Mouse (Mus musculus): Measurements from ENCODE around the gene Dohh. TPM values are rescaled to one million over a fixed set of nuclear protein-coding genes. Genes with fewer than 3 reads are reported as not detected.

Dohh gene
- polyA plus RNA-seq (2012; rRNA removed): 79.2 and 83.4 TPM in 2 replicates

- WGBS: 7% methylated on average over 54 of the region's 54 CpGs
- H3K4me3 ChIP-seq (replicated peaks; ENCODE audit: extremely low read depth, low read depth, low read length): peak within 1 kb of the TSS; percentile 68
- H3K4me1 ChIP-seq (ENCODE audit: control insufficient read depth, insufficient read depth, low read length): peaks cover 10% of the 10 kb centered on the region; the same call in 1 of the 2 replicates
- no peak for TF ChIP-seq CTCF (IDR thresholded peaks at IDR 0.05; ENCODE audit: insufficient read depth, low read length)
- TF ChIP-seq POLR2A (IDR thresholded peaks at IDR 0.05; ENCODE audit: borderline replicate concordance, extremely low read depth, low read depth, low read length): peak; percentile 96
- DNase-seq: peak; percentile 99
Measured at GRCm38 (mm10) chr10:81383802-81384604, at the start of gene Dohh, which contains the start of gene Gm48551. Gene Dohh, plus strand, starts transcription at chr10:81384428. Gene Gm48551, plus strand, starts transcription at chr10:81384466.

- WGBS: 56% methylated on average over 19 of the region's 19 CpGs
- no peak for TF ChIP-seq CTCF (IDR thresholded peaks at IDR 0.05; ENCODE audit: insufficient read depth, low read length)
- TF ChIP-seq POLR2A (IDR thresholded peaks at IDR 0.05; ENCODE audit: borderline replicate concordance, extremely low read depth, low read depth, low read length): no peak
- Histone ChIP-seq H3K4me1 (ENCODE audit: control insufficient read depth, insufficient read depth, low read length) (no peaks in the 10 kb centered on the region), H3K4me3 (replicated peaks; ENCODE audit: extremely low read depth, low read depth, low read length) (no peak overlapping the region)
- no peak for DNase-seq
Measured at GRCm38 (mm10) chr10:81335393-81336340, 48.6 kb upstream of the Dohh start.

- 88% methylated on average over 4 of the region's 4 CpGs for WGBS
- no peak for DNase-seq
- H3K4me3 ChIP-seq (replicated peaks; ENCODE audit: extremely low read depth, low read depth, low read length): no peak overlapping the region
- TF ChIP-seq POLR2A (IDR thresholded peaks at IDR 0.05; ENCODE audit: borderline replicate concordance, extremely low read depth, low read depth, low read length) (no peak), CTCF (IDR thresholded peaks at IDR 0.05; ENCODE audit: insufficient read depth, low read length) (no peak)
- no peaks in the 10 kb centered on the region for H3K4me1 ChIP-seq (ENCODE audit: control insufficient read depth, insufficient read depth, low read length)
Measured at GRCm38 (mm10) chr10:81336558-81336957, 47.7 kb upstream of the Dohh start.

GRCm38 (mm10) chr10:81340551-81341332 lies 43.5 kb upstream of the Dohh start:
- H3K4me1 ChIP-seq (ENCODE audit: control insufficient read depth, insufficient read depth, low read length): no peaks in the 10 kb centered on the region
- H3K4me3 ChIP-seq (replicated peaks; ENCODE audit: extremely low read depth, low read depth, low read length): no peak overlapping the region
- TF ChIP-seq CTCF (IDR thresholded peaks at IDR 0.05; ENCODE audit: insufficient read depth, low read length) (no peak), POLR2A (IDR thresholded peaks at IDR 0.05; ENCODE audit: borderline replicate concordance, extremely low read depth, low read depth, low read length) (no peak)
- no peak for DNase-seq
- WGBS: 54% methylated on average over 17 of the region's 17 CpGs

- WGBS: 36% methylated on average over 16 of the region's 16 CpGs
- Histone ChIP-seq H3K4me1 (ENCODE audit: control insufficient read depth, insufficient read depth, low read length) (no peaks in the 10 kb centered on the region), H3K4me3 (replicated peaks; ENCODE audit: extremely low read depth, low read depth, low read length) (no peak overlapping the region)
- peak; percentile 77 for DNase-seq
- TF ChIP-seq POLR2A (IDR thresholded peaks at IDR 0.05; ENCODE audit: borderline replicate concordance, extremely low read depth, low read depth, low read length): no peak
- peak; percentile 58 for TF ChIP-seq CTCF (IDR thresholded peaks at IDR 0.05; ENCODE audit: insufficient read depth, low read length)
Measured at GRCm38 (mm10) chr10:81341333-81341949, 42.8 kb upstream of the Dohh start.

- 4% methylated on average over 65 of the region's 67 CpGs for WGBS
- DNase-seq: no peak
Measured at GRCm38 (mm10) chr10:81342686-81343505, 41.3 kb upstream of the Dohh start, which contains the start of gene Gipc3. Gene Gipc3, minus strand, starts transcription at chr10:81343266.

GRCm38 (mm10) chr10:81344421-81345161 lies 39.6 kb upstream of the Dohh start:
- Histone ChIP-seq H3K4me1 (ENCODE audit: control insufficient read depth, insufficient read depth, low read length) (peaks cover 9% of the 10 kb centered on the region), H3K4me3 (replicated peaks; ENCODE audit: extremely low read depth, low read depth, low read length) (no peak overlapping the region)
- TF ChIP-seq POLR2A (IDR thresholded peaks at IDR 0.05; ENCODE audit: borderline replicate concordance, extremely low read depth, low read depth, low read length): no peak
- TF ChIP-seq CTCF (IDR thresholded peaks at IDR 0.05; ENCODE audit: insufficient read depth, low read length): no peak
- DNase-seq: no peak
- WGBS: 32% methylated on average over 8 of the region's 8 CpGs

More at GRCm38 (mm10) chr10:81342686-81343505, 41.3 kb upstream of the Dohh start, which contains the start of gene Gipc3:
- peaks cover 3% of the 10 kb centered on the region; the same call in 1 of the 2 replicates for H3K4me1 ChIP-seq (ENCODE audit: control insufficient read depth, insufficient read depth, low read length)
- TF ChIP-seq POLR2A (IDR thresholded peaks at IDR 0.05; ENCODE audit: borderline replicate concordance, extremely low read depth, low read depth, low read length) (no peak), CTCF (IDR thresholded peaks at IDR 0.05; ENCODE audit: insufficient read depth, low read length) (no peak)
- peak within 1 kb of the TSS; percentile 64 for H3K4me3 ChIP-seq (replicated peaks; ENCODE audit: extremely low read depth, low read depth, low read length)

Measured in lung, adult 2 months (tissue).